Mouse (Mus musculus) frontal cortex, postnatal 14 days (tissue): Measurements from ENCODE around the gene Vmn1r130.
"Not testable (repeated sequence)": the region's sequence is repeated elsewhere in the genome, so short reads cannot be mapped to it uniquely, and the experiment has no call there.

ENCODE experiments used
- DNase-seq, 2 experiments: peaks; one replicate each; pipeline ENCODE4 v3.0.0; 2022; ENCODE audit warnings: low spot score in 2 of 2

The Vmn1r130 gene

GRCm38 (mm10) chr7:21511480-21511879 lies at the start of gene Vmn1r130:
TSS of gene Vmn1r130 (plus strand) at chr7:21511780.
- not testable (repeated sequence) for DNase-seq

GRCm38 (mm10) chr7:21545990-21546389 lies 34.4 kb downstream of the Vmn1r130 start, which contains the start of gene Vmn1r131:
TSS of gene Vmn1r131 (minus strand) at chr7:21546090.
- not testable (repeated sequence) for DNase-seq
